Mouse (Mus musculus) adrenal gland, postnatal 4 days (tissue): ENCODE data around the gene Nfkbie. TPM values are rescaled to one million over a fixed set of nuclear protein-coding genes. Genes with fewer than 3 reads are reported as not detected.

Experiments used
- DNase-seq, 2 experiments: peaks; one replicate each; pipeline ENCODE4 v3.0.0; 2021 to 2022; ENCODE audit warnings: low spot score in 2 of 2, mixed read lengths in 2 of 2
- total RNA-seq, 2 experiments: library from RNA; stranded (reverse); gene quantifications; 2 replicates each; pipeline ENCODE4 v1.2.3; 2021

Nfkbie gene
- total RNA-seq, 2 experiments from 2014 or later = 3.0 to 4.5 TPM

DNA sequence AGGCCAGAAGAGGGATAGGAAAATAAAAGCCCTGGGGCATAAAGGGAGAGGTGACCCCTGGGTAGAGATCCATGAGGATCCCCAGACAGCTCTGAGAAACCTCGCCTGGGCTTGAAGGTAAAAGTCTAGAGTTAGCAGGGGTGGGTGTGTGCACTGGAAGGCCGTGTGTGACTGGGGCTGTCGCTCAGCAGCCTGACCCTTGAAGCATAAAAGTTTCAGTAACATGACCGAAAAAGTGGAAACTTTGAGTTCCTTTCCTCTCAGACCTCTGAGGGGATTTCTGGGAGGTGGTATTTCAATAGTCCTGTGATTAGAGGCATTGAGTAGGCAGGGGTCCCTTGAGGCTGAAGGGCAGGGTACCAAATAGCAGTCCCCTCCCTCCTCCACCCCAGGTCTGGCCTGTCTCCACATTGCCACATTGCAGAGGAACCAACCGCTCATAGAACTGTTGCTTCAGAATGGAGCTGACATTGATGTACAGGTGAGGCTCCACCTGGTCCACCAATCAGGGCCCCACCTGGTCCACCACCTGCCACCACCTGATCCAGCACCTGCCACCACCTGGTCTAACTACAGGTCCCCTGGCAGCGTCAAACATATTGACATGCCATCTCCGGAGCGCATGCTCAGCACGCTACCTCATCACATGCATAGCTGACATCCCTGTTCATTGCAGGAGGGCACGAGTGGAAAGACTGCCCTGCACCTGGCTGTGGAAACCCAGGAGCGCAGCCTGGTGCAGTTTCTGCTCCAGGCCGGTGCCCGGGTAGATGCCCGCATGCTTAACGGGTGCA is 4.4 kb downstream of the Nfkbie start:
- DNase-seq = no peak

DNA sequence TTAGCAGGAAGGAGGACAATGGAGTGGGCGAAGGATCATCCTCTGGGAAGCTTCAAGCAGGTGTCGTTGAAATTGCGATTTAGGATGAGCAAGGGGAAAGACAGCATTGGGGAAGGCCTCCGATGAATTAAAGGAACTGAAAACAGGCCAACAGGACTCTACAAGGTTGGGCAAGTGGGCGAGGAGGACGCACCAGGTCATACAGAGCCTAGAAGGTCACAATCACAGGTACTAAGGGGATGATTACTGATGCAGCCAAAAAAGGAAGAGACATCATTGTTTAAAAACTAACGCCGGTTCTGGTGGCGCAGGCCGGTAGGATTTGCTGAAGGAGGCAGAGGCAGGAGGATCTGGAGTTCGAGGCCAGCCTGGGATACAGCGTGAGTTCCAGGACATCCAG is 7.7 kb downstream of the Nfkbie start:
- DNase-seq = no peak

DNA sequence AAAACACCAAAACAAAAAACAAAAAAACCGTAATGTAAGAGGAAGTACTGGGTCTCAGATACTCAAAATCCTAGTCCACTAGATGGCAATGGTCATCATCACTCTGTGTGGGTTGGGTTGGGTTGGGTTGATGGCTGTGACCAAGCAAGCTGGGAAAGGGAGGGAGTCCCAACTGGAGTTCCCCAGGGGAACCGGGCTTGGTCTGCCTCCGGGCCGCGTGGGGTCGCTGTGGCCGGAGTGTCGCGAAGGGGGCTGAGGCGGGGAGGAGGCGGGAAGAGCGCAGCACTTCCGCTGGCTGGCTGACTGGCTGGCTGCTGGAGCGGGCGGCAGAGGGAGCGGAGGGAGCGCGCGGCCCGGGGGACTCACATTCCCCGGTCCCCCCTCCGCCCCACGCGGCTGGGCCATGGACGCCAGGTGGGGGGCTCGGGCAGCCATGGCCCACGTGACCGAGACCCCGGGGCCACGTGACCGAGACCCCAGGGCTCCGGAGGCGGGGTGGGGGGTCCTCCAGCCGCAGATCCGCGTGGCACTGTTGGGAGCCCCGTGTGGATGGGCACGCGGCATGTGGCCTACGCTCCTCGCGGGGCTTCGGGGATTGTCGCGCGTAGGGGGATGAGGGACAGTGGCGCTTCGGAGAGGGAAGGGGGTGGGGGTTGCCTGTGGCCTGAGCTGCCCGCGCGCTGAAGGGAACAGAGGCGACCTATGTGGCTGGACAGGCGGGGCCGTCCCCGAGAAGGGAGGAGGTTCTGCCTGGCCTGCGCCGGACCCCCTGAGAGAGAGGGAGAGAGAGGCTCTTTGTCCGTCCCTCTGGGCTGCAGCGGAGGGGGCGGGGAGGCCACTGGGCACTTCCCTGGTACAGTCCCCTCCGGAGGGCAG is 8.4 kb downstream of the Nfkbie start, which contains the start of gene Slc35b2:
TSS of gene Slc35b2 (plus strand) at position 220 of the 876 bp plus-strand sequence.
- peak; percentile 91 for DNase-seq

DNA sequence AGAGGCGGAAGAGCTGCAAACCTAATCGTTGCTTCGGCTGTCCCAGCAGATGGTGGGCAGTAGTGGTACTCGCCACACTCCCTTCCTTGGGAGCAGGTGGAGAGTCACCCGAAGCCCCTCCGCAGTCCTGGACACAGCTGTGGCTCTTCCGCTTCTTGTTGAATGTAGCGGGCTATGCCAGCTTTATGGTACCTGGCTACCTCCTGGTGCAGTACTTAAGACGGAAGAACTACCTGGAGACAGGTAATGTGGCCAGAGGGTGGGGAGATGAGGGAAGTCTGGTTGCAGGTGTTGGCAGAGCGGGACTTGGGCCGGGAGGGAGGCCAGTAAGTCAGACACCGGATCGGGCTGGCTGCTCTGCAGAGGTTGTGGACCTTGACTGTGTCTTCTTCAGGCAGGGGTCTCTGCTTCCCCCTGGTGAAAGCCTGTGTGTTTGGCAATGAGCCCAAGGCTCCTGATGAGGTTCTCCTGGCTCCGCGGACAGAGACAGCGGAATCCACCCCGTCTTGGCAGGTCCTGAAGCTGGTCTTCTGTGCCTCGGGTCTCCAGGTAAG is 9.1 kb downstream of the Nfkbie start:
- DNase-seq = no peak

DNA sequence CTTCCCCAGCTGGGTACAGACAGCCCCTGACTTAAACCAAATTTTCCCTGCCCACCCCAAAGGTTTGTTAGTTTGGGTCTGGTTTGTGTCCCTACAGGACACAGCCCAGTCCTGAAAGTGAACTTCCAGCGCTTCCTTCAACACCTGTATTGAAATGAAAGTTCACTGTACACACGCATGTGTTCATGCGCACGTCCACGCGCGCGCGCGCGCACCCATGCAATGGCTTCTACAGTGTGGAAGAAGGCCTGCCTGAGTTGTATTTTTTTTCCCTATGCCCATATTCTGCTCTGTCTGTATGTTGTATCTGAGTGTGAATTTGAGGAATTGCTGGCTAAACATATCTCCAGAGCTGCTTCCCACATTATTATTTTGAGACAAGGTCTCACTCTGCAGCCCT is 9.6 kb downstream of the Nfkbie start:
- DNase-seq = no peak

DNA sequence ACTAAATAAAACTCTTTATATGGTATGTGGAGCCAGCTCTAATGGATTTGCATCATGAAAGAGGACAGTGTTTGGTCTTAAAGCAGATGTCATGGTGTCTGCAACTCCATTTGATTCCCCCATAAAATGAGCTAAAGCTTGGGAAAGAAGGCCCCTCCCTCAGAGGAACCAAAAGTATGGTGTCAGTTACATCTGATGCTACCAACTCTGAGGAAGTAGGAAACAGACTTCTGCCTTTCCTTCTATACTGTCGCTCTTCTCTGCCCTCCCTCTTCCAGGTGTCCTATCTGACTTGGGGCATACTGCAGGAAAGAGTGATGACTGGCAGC is 10.5 kb downstream of the Nfkbie start:
- DNase-seq = no peak

DNA sequence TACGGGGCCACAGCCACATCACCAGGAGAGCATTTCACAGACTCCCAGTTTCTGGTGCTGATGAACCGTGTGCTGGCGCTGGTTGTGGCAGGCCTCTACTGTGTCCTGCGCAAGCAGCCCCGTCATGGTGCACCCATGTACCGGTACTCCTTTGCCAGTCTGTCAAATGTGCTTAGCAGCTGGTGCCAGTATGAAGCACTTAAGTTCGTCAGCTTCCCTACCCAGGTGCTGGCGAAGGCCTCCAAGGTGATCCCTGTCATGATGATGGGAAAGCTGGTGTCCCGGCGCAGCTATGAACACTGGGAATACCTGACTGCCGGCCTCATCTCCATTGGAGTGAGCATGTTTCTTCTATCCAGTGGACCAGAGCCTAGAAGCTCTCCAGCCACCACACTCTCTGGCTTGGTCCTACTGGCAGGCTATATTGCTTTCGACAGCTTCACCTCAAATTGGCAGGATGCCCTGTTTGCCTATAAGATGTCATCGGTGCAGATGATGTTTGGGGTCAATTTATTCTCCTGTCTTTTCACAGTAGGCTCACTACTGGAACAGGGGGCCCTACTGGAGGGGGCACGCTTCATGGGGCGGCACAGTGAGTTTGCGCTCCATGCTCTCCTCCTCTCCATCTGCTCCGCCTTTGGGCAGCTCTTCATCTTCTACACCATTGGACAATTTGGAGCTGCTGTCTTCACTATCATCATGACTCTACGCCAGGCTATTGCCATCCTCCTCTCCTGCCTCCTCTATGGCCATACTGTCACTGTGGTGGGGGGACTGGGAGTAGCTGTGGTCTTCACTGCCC is 11.1 kb downstream of the Nfkbie start:
- DNase-seq = no peak

DNA sequence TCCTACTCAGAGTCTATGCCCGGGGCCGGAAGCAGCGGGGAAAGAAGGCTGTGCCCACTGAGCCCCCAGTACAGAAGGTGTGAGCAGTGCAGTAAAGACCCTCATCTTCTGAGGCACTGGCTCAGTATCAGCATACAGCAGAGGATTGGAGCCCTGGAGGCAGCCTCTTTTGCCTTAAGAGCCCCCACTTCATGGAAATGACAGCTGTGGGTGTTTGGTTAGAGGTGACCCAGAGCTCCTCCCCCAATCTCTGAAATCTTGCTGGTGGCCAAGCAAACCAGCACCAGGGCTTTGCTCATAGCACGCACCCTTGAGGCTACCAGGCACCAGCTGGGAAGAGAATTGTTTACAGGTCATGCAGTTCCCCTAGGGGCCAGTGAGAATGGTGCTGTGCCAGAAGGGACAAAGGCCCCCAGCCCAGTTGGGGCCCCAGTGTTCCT is 11.7 kb downstream of the Nfkbie start:
- no peak for DNase-seq

DNA sequence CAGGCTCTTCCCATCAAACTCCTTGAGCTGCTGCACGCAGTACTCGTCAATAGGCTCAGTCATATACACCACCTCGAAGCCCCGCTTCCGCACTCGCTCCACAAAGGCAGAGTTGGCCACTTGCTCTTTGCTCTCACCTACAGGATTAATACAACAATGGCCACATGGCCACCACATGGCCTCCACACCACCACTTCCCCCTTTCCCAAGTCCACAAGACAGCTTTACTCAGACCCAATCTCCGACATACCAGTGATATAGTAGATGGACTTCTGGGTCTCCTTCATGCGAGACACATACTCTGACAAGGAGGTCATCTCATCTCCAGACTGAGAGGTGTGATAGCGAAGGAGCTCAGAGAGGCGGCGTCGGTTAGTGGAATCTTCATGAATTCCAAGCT is 13.5 kb downstream of the Nfkbie start:
- DNase-seq = no peak

DNA sequence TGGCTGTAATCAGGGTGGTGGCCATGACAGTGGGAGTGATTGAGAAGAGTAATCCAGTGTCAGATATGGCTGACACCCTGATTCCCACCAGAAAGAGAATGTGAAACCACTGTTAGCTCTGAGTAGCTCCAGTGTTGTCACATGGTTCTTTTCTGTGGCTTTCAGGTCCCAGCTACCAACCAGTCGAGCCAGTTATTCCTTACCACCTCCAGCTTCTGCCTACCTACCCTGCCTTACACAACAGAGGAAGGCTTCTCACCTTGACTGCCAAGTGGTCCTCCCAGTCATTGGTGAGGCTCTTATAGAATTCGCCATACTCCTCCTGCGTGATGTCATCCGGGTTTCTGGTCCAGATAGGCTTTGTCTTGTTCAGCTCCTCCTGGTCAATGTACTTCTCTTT is 14.5 kb downstream of the Nfkbie start:
- DNase-seq = no peak

DNA sequence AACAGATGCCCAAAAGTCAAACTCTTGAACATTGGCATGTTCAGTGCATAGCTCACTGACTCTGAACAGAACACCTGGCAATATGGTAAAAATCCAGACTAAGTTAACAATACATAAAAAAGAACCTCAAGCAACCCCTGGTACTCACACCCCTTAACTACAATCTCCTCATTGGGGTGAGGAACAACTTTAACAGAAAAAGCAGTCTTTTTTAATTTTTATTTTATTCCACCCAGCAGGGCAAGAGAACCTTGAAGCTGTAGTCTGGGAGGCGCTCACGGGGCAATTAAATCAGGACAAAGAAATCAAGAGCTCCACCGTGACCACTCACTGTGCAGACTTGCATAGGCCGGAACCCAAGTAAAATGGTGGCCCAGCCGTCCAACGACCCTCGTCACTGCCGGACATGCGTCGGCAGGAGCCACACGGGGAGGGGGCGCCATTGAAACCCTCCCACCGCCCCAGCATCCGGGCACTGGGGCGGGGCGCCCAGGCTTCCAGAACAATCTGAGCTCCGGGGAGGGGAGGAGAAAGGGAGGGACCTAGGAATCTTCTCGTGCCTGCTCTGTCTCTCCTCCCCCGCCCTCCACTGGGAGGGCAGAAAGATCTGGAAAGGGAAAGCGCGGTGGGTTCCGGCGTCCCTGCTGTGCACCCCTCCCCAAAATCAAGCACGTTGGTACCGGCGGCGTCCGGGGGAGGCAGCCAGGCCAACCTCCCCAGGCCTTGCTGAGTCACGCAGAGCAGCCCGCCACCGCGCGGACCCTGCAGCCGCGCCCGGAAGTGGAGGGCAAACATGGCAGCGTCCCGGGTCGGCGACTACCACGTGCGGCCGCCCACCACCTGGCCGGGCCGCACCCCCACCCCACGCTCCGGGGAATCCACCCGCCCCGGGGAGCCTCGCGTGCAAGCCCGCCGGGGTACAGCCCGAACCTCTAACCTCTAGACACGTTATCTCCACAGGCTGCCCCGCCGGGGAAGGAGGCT is 16.9 kb downstream of the Nfkbie start:
- peak in 1 of 2 experiments; percentile 55 for DNase-seq

DNA sequence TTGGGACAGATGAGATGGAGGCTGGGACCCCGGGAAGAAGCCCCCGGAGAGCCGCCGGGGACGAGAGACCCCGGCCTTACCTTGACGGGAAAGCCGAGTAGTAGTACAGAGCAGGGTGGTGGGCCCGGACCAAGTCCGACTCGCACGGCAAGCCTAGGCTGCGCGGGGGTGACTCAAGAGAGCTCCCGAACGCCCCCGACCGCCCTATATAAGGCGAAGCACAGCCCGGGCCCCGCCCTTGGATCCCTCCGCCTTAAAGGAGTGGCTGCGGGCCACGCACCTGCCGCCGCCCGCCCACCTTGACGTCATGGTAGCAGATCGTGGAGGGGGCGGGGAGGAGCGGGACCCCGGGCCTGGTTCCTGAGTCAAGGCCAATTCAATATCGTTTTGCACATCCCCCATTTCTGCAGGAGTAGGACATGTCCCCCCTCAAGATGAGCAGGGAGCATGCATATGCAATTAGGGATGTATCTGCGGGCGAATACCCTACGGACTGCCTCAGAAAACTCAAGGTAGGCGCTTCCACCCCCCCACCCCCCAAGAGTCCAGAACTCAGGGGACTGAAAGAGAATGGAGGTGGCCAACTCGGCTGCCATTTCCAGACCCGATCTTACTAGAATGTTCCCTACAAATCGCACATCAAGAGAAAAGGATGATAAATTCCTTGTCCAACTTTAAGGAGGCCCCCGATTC is 17.7 kb downstream of the Nfkbie start, which contains the start of gene Hsp90ab1:
TSS of gene Hsp90ab1 (minus strand) at position 185 of the 693 bp plus-strand sequence.
- peak; percentile 99 for DNase-seq

DNA sequence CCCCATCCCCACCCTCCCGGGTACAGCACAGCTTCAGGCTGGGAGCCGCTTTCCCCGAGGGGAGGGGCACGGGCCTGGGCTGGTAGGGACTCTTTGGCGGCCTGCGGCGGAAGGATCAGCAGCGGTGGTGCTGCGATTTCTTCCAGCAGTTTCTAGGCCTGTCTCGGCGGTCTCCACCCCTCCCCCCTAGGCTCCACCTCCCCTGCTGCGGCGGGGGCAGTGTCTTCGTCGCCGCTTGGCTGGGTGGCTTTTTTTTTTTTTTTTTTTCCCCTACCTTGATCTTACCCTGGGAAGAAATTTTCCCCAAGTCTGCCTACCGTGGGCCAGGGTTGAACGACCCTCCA is 18.2 kb downstream of the Nfkbie start:
- DNase-seq = peak; percentile 92 to 95

DNA sequence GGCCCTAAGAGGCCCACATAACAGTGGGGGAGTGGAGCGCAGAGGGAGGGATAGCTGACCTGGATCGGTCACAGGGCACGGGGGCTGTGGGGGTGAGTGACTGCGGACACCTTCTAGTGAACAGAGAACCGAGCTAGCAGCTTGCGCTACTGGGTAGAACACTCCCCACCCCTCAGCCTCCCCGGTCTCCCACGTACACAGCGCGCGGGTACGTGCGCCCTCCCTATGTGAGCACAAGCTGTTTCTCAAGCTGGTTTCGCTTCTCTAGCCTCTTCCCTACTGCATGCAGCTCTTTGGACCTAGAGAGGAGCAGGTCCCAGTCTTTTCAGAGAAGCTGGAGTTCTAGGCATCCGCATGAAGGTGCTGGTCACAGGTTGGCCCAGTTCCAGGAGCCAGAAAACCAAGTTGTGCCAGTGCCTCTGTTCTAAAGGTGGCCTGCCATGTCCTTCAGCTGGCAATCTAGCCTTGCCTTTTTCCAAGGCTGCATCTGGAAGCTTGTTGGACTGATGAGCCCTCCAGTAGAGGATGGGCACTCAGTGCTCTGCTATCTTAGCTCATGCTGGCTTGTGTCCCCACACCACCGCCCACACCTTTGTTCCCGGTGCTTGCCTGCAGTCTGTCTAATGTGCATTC is 18.7 kb downstream of the Nfkbie start:
- DNase-seq = peak in 1 of 2 experiments; percentile 46

DNA sequence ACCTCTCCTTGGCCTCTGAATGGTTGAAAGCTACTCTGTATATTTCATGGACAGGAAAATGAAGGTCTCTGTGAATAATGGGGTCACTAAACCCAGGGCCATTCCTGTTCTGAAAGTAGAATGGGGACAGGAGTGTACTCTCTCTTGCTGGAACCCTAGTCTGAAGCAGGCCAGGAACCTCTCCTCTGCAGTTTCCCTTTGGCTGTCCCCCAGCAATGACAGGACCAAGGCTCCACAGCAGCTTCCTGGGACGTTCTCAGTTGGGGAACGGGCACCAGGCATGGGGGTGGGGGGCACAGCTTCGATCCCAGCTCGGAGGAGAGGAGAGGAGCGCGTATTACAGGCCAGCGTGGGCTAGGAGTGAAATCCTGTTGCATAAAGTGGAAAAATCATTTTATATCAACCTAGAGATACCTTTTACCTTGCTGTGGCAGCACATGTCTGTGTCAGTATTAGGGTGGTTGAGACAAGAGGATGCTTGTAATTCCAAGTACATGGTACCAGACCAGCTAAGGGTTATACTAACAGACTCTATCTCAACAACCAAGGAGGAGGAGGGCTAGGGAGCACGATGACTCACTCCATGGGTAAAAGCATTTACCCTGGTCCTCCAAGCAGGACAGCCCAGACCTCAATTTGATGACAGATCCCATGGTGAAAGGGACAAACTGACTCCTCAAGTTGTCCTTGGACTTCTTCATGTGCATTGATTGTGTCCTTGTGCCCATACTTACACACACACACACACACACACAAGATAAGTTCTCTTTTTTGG is 19.8 kb downstream of the Nfkbie start:
- no peak for DNase-seq

DNA sequence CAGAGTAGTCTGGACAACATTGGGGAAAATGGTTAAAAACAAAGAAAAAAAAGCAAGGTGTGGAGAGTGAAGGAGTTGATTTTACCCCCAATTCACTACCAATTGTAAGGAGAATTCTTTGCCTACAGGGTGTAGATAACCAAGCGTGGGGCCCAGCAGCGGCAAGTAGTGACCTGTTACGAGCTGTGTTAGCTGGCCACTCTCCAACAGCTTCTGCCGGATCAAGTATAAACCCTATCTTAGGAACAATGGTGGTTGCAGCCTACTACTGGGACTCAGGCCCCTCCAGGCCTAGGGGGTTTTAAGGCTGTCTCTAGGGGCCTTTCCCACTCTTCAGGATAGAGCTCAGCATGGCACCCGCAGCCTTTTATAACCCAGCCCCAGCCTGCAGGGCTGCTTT is 22.7 kb downstream of the Nfkbie start:
- no peak for DNase-seq

DNA sequence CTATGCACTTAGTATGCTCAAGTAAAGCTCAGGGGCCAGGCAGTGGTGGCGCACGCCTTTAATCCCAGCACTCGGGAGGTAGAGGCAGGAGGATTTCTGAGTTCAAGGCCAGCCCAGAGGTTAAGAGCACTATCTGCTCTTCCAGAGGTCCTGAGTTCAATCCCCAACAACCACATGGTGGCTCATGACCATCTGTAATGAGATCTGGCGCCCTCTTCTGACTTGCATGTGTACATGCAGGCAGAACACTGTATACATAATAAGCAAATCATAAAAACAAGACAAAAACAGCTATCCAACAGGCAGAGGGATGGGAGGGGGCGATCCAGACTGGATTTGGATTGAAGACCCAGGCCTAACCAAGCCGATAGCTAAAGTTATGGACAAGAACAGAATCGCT is 23.3 kb downstream of the Nfkbie start:
- no peak for DNase-seq

DNA sequence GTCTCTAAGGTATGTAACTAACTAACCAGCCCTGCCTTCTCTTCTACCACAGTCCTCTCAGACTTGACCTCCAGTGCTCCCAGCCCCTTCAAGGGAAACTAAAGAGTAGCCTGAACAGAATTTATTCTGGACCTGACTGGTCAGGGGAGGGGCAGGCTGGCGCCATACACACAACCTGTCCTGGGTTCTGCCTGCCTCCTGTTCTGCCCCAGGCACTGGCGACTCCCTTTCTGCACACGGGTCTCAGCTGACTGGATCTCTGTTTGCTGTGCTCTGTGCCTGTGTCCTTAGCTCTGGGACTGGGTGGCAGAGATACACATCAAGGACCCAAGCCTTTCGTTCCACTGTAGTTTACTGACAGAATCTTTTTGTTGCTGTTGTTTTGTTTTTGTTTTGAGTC is 24.1 kb downstream of the Nfkbie start:
- DNase-seq = no peak
